Mouse (Mus musculus): ENCODE results near the gene Pds5b. TPM values are rescaled to one million over a fixed set of nuclear protein-coding genes. Genes with fewer than 3 reads are reported as not detected.
"Not testable (repeated sequence)": the region's sequence is repeated elsewhere in the genome, so short reads cannot be mapped to it uniquely, and the experiment has no call there.

The Pds5b gene
- polyA plus RNA-seq, 1 experiment from 2014 or later: 52.2 TPM

- Histone ChIP-seq H3K4me2 (ENCODE audit: low read depth, low read length) (no peak overlapping the region), H3K36me3 (ENCODE audit: control insufficient read depth, insufficient read depth, low read length) (no peaks in the 10 kb centered on the region), H3K9me3 (ENCODE audit: control insufficient read depth, low read length) (no peaks in the 10 kb centered on the region), H3K4me1 (ENCODE audit: control insufficient read depth, insufficient read depth, low read length) (0 out of 2 replicates have a peak, but pooled peaks cover 3% of the 10 kb centered on the region), H3K27me3 (ENCODE audit: control insufficient read depth, insufficient read depth, low read length) (no peaks in the 10 kb centered on the region), H3K4me3 (ENCODE audit: low read depth, low read length) (no peak overlapping the region), H3K9ac (replicated peaks; ENCODE audit: low read depth, low read length) (no peak overlapping the region), H3K27ac (ENCODE audit: low read depth, low read length) (no peak overlapping the region)
- ATAC-seq (ENCODE audit: low read depth): no peak
These were observed 39.9 kb downstream of the Pds5b start for GRCm38 (mm10) chr5:150713431-150713830.

- Histone ChIP-seq H3K4me2 (ENCODE audit: low read depth, low read length) (no peak overlapping the region), H3K4me3 (ENCODE audit: low read depth, low read length) (no peak overlapping the region), H3K27ac (ENCODE audit: low read depth, low read length) (no peak overlapping the region), H3K27me3 (ENCODE audit: control insufficient read depth, insufficient read depth, low read length) (no peaks in the 10 kb centered on the region), H3K9me3 (ENCODE audit: control insufficient read depth, low read length) (no peaks in the 10 kb centered on the region), H3K4me1 (ENCODE audit: control insufficient read depth, insufficient read depth, low read length) (0 out of 2 replicates have a peak, but pooled peaks cover 3% of the 10 kb centered on the region), H3K36me3 (ENCODE audit: control insufficient read depth, insufficient read depth, low read length) (0 out of 2 replicates have a peak, but pooled peaks cover 7% of the 10 kb centered on the region), H3K9ac (replicated peaks; ENCODE audit: low read depth, low read length) (no peak overlapping the region)
- ATAC-seq (ENCODE audit: low read depth): peak; percentile 77; the same call in 1 of the 2 replicates
- WGBS: 8% methylated on average over 4 of the region's 4 CpGs
These were observed 44.2 kb downstream of the Pds5b start for GRCm38 (mm10) chr5:150717775-150718174.

GRCm38 (mm10) chr5:150724641-150725040 lies 51.1 kb downstream of the Pds5b start:
- Histone ChIP-seq H3K36me3 (ENCODE audit: control insufficient read depth, insufficient read depth, low read length) (peaks cover 15% of the 10 kb centered on the region; the same call in 1 of the 2 replicates), H3K27ac (ENCODE audit: low read depth, low read length) (no peak overlapping the region), H3K27me3 (ENCODE audit: control insufficient read depth, insufficient read depth, low read length) (no peaks in the 10 kb centered on the region), H3K4me3 (ENCODE audit: low read depth, low read length) (no peak overlapping the region), H3K4me2 (ENCODE audit: low read depth, low read length) (no peak overlapping the region), H3K9ac (replicated peaks; ENCODE audit: low read depth, low read length) (no peak overlapping the region), H3K9me3 (ENCODE audit: control insufficient read depth, low read length) (no peaks in the 10 kb centered on the region), H3K4me1 (ENCODE audit: control insufficient read depth, insufficient read depth, low read length) (no peaks in the 10 kb centered on the region)
- ATAC-seq (ENCODE audit: low read depth): no peak
- 86% methylated on average over 1 of the region's 1 CpGs for WGBS

- 96% methylated on average over 3 of the region's 3 CpGs for WGBS
- H3K36me3 ChIP-seq (ENCODE audit: control insufficient read depth, insufficient read depth, low read length); H3K4me3 ChIP-seq (ENCODE audit: low read depth, low read length); H3K9ac ChIP-seq (replicated peaks; ENCODE audit: low read depth, low read length); H3K27me3 ChIP-seq (ENCODE audit: control insufficient read depth, insufficient read depth, low read length); ATAC-seq (ENCODE audit: low read depth); H3K4me2 ChIP-seq (ENCODE audit: low read depth, low read length); H3K9me3 ChIP-seq (ENCODE audit: control insufficient read depth, low read length); H3K4me1 ChIP-seq (ENCODE audit: control insufficient read depth, insufficient read depth, low read length); H3K27ac ChIP-seq (ENCODE audit: low read depth, low read length): not testable (repeated sequence)
These were observed 63.5 kb downstream of the Pds5b start for GRCm38 (mm10) chr5:150737028-150737427.

- 0 out of 2 replicates have a peak, but pooled peaks cover 3% of the 10 kb centered on the region for H3K36me3 ChIP-seq (ENCODE audit: control insufficient read depth, insufficient read depth, low read length)
- no peak overlapping the region for H3K4me2 ChIP-seq (ENCODE audit: low read depth, low read length)
- 84% methylated on average over 7 of the region's 7 CpGs for WGBS
- H3K9ac ChIP-seq (replicated peaks; ENCODE audit: low read depth, low read length): no peak overlapping the region
- no peak overlapping the region for H3K27ac ChIP-seq (ENCODE audit: low read depth, low read length)
- H3K27me3 ChIP-seq (ENCODE audit: control insufficient read depth, insufficient read depth, low read length): no peaks in the 10 kb centered on the region
- no peaks in the 10 kb centered on the region for H3K9me3 ChIP-seq (ENCODE audit: control insufficient read depth, low read length)
- no peak overlapping the region for H3K4me3 ChIP-seq (ENCODE audit: low read depth, low read length)
- H3K4me1 ChIP-seq (ENCODE audit: control insufficient read depth, insufficient read depth, low read length): no peaks in the 10 kb centered on the region
- ATAC-seq (ENCODE audit: low read depth): no peak
These were observed 65.8 kb downstream of the Pds5b start for GRCm38 (mm10) chr5:150739311-150739710.

GRCm38 (mm10) chr5:150740597-150740996 lies 67.1 kb downstream of the Pds5b start:
- H3K4me2 ChIP-seq (ENCODE audit: low read depth, low read length): no peak overlapping the region
- no peak overlapping the region for H3K9ac ChIP-seq (replicated peaks; ENCODE audit: low read depth, low read length)
- 0 out of 2 replicates have a peak, but pooled peaks cover 3% of the 10 kb centered on the region for H3K36me3 ChIP-seq (ENCODE audit: control insufficient read depth, insufficient read depth, low read length)
- no peaks in the 10 kb centered on the region for H3K27me3 ChIP-seq (ENCODE audit: control insufficient read depth, insufficient read depth, low read length)
- no peaks in the 10 kb centered on the region for H3K4me1 ChIP-seq (ENCODE audit: control insufficient read depth, insufficient read depth, low read length)
- WGBS: 33% methylated on average over 1 of the region's 2 CpGs
- H3K4me3 ChIP-seq (ENCODE audit: low read depth, low read length): no peak overlapping the region
- no peak overlapping the region for H3K27ac ChIP-seq (ENCODE audit: low read depth, low read length)
- H3K9me3 ChIP-seq (ENCODE audit: control insufficient read depth, low read length): no peaks in the 10 kb centered on the region
- no peak for ATAC-seq (ENCODE audit: low read depth)

- Histone ChIP-seq H3K4me2 (ENCODE audit: low read depth, low read length) (no peak overlapping the region), H3K4me3 (ENCODE audit: low read depth, low read length) (no peak overlapping the region), H3K27me3 (ENCODE audit: control insufficient read depth, insufficient read depth, low read length) (no peaks in the 10 kb centered on the region), H3K36me3 (ENCODE audit: control insufficient read depth, insufficient read depth, low read length) (0 out of 2 replicates have a peak, but pooled peaks cover 6% of the 10 kb centered on the region), H3K9me3 (ENCODE audit: control insufficient read depth, low read length) (no peaks in the 10 kb centered on the region), H3K27ac (ENCODE audit: low read depth, low read length) (no peak overlapping the region), H3K9ac (replicated peaks; ENCODE audit: low read depth, low read length) (no peak overlapping the region), H3K4me1 (ENCODE audit: control insufficient read depth, insufficient read depth, low read length) (no peaks in the 10 kb centered on the region)
- ATAC-seq (ENCODE audit: low read depth): no peak
- WGBS: 96% methylated on average over 5 of the region's 5 CpGs
These were observed 83.1 kb downstream of the Pds5b start for GRCm38 (mm10) chr5:150756623-150757022.

- 1% methylated on average over 5 of the region's 5 CpGs for WGBS
- H3K9ac ChIP-seq (replicated peaks; ENCODE audit: low read depth, low read length): no peak overlapping the region
- no peak overlapping the region for H3K27ac ChIP-seq (ENCODE audit: low read depth, low read length)
- peaks cover 6% of the 10 kb centered on the region; the same call in 1 of the 2 replicates for H3K4me1 ChIP-seq (ENCODE audit: control insufficient read depth, insufficient read depth, low read length)
- no peaks in the 10 kb centered on the region for H3K27me3 ChIP-seq (ENCODE audit: control insufficient read depth, insufficient read depth, low read length)
- no peaks in the 10 kb centered on the region for H3K9me3 ChIP-seq (ENCODE audit: control insufficient read depth, low read length)
- H3K4me2 ChIP-seq (ENCODE audit: low read depth, low read length): no peak overlapping the region
- ATAC-seq (ENCODE audit: low read depth): peak; percentile 54; the same call in 1 of the 2 replicates
- H3K36me3 ChIP-seq (ENCODE audit: control insufficient read depth, insufficient read depth, low read length): 0 out of 2 replicates have a peak, but pooled peaks cover 4% of the 10 kb centered on the region
- no peak overlapping the region for H3K4me3 ChIP-seq (ENCODE audit: low read depth, low read length)
These were observed 98.9 kb downstream of the Pds5b start for GRCm38 (mm10) chr5:150772403-150772802.

GRCm38 (mm10) chr5:150773083-150773482 lies 99.5 kb downstream of the Pds5b start:
- no peaks in the 10 kb centered on the region for H3K27me3 ChIP-seq (ENCODE audit: control insufficient read depth, insufficient read depth, low read length)
- no peak overlapping the region for H3K4me3 ChIP-seq (ENCODE audit: low read depth, low read length)
- no peaks in the 10 kb centered on the region for H3K9me3 ChIP-seq (ENCODE audit: control insufficient read depth, low read length)
- H3K4me1 ChIP-seq (ENCODE audit: control insufficient read depth, insufficient read depth, low read length): peaks cover 6% of the 10 kb centered on the region; the same call in 1 of the 2 replicates
- 0 out of 2 replicates have a peak overlapping the region, but pooled peaks have one; percentile 6 for H3K27ac ChIP-seq (ENCODE audit: low read depth, low read length)
- H3K36me3 ChIP-seq (ENCODE audit: control insufficient read depth, insufficient read depth, low read length): peaks cover 7% of the 10 kb centered on the region; the same call in 1 of the 2 replicates
- H3K9ac ChIP-seq (replicated peaks; ENCODE audit: low read depth, low read length): no peak overlapping the region
- ATAC-seq (ENCODE audit: low read depth): no peak
- no peak overlapping the region for H3K4me2 ChIP-seq (ENCODE audit: low read depth, low read length)

Data from neural tube, embryonic 14.5 days (tissue).